Mouse (Mus musculus) lung, postnatal 25 days (tissue): ENCODE data around the gene Arhgap40.
A peak's percentile ranks its signal among the peaks of the same experiment; 100 is the strongest.

Experiments
- DNase-seq: peaks from one replicate; pipeline ENCODE4 v3.0.0; 2022; ENCODE audit warnings: low spot score

The Arhgap40 gene

GRCm38 (mm10) chr2:158550067-158550466, 37.5 kb downstream of the Arhgap40 start:
- peak; percentile 61 for DNase-seq

- no peak for DNase-seq
These were observed 41.8 kb downstream of the Arhgap40 start for GRCm38 (mm10) chr2:158554366-158554765.

GRCm38 (mm10) chr2:158555252-158555651, 42.7 kb downstream of the Arhgap40 start:
- peak; percentile 50 for DNase-seq

GRCm38 (mm10) chr2:158555812-158556211, 43.2 kb downstream of the Arhgap40 start:
- no peak for DNase-seq

GRCm38 (mm10) chr2:158556225-158556624, 43.6 kb downstream of the Arhgap40 start:
- peak; percentile 60 for DNase-seq

GRCm38 (mm10) chr2:158556750-158557149, 44.2 kb downstream of the Arhgap40 start:
- no peak for DNase-seq

GRCm38 (mm10) chr2:158559945-158560344, 47.3 kb downstream of the Arhgap40 start:
- DNase-seq: no peak

- no peak for DNase-seq
These were observed 48.2 kb downstream of the Arhgap40 start for GRCm38 (mm10) chr2:158560801-158561200.

GRCm38 (mm10) chr2:158561371-158562144, 49.0 kb downstream of the Arhgap40 start:
- DNase-seq: no peak

- DNase-seq: peak; percentile 25
These were observed 58.0 kb downstream of the Arhgap40 start for GRCm38 (mm10) chr2:158570421-158571081.

- no peak for DNase-seq
These were observed 67.4 kb downstream of the Arhgap40 start for GRCm38 (mm10) chr2:158579979-158580378.

- peak; percentile 2 for DNase-seq
These were observed 72.2 kb downstream of the Arhgap40 start for GRCm38 (mm10) chr2:158584621-158585358.

- no peak for DNase-seq
These were observed 76.1 kb downstream of the Arhgap40 start for GRCm38 (mm10) chr2:158588524-158589271.

- no peak for DNase-seq
These were observed 77.9 kb downstream of the Arhgap40 start for GRCm38 (mm10) chr2:158590495-158590894.

GRCm38 (mm10) chr2:158591286-158591685, 78.7 kb downstream of the Arhgap40 start:
- DNase-seq: no peak

- no peak for DNase-seq
These were observed 80.8 kb downstream of the Arhgap40 start for GRCm38 (mm10) chr2:158593371-158593770.

GRCm38 (mm10) chr2:158595103-158595502, 82.5 kb downstream of the Arhgap40 start:
- DNase-seq: no peak

GRCm38 (mm10) chr2:158595577-158595976, 83.0 kb downstream of the Arhgap40 start:
- DNase-seq: no peak

- no peak for DNase-seq
These were observed 84.2 kb downstream of the Arhgap40 start for GRCm38 (mm10) chr2:158596803-158597202.
